ENCODE assay signal across 8 mouse cellular contexts in the genomic region with DNA sequence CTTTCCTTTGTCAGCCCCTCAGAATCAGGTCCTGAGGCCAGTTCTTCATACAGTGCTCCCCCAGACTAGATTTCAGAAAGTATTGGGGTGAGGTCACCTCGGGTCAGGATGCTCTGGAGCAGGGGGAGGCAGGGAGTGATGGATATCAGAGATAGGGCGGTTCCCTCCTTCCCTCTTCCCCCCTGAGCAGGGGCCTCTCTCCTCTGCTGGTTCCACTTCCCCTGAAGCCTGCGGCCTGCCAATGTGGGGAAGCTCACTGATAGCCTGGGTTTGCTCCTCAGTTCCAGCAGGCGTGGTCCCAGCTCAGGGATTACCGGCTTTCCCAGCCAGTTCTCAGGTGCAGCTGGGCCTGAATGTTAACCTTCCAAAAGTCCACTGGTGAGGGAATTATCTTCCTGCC. TPM values are rescaled to one million over a fixed set of nuclear protein-coding genes. Genes with fewer than 3 reads are reported as not detected.
DNase-seq lines count a peak whose midpoint lies in the region; ATAC-seq and TF ChIP-seq lines count a peak whose summit lies in the region.

No protein-coding gene starts in this region.

- H3K9me3 ChIP-seq in liver, embryonic 13.5 days (replicated peaks) = no peaks in the 10 kb centered on the region
- H3K9me3 ChIP-seq in stomach, postnatal 0 days (ENCODE audit: control insufficient read depth, low read length) = no peaks in the 10 kb centered on the region

- H3K4me3 ChIP-seq in layer of hippocampus, adult 2 months = peak overlapping the region; percentile 87; the same call in 1 of the 2 replicates
- peak overlapping the region; percentile 85 for H3K4me3 ChIP-seq in bone marrow macrophage, adult 2 months (ENCODE audit: insufficient read depth, low read length)
- H3K4me3 ChIP-seq in liver, embryonic 13.5 days (replicated peaks) = peak overlapping the region; percentile 87
- peak overlapping the region; percentile 71 for H3K4me3 ChIP-seq in stomach, postnatal 0 days (ENCODE audit: low read depth, low read length)

- H3K36me3 ChIP-seq in liver, embryonic 13.5 days = peaks cover 42% of the 10 kb centered on the region
- H3K36me3 ChIP-seq in stomach, postnatal 0 days (ENCODE audit: control insufficient read depth, insufficient read depth, low read length) = peaks cover 37% of the 10 kb centered on the region

- TF ChIP-seq CTCF in layer of hippocampus, adult 2 months (conservative IDR thresholded peaks at IDR 0.05) = no peak
- no peak for TF ChIP-seq CTCF in bone marrow macrophage, adult 2 months (IDR thresholded peaks at IDR 0.05; ENCODE audit: low read depth, low read length)
- no peak for TF ChIP-seq CTCF in stomach, postnatal 0 days (IDR thresholded peaks at IDR 0.05; ENCODE audit: low read depth)

- H3K27ac ChIP-seq in layer of hippocampus, adult 2 months = peak overlapping the region; percentile 99; the same call in 1 of the 2 replicates
- H3K27ac ChIP-seq in bone marrow macrophage, adult 2 months (ENCODE audit: insufficient read depth, low read depth, low read length) = peak overlapping the region; percentile 74
- H3K27ac ChIP-seq in liver, embryonic 13.5 days = peak overlapping the region; percentile 94
- H3K27ac ChIP-seq in stomach, postnatal 0 days (replicated peaks) = peak overlapping the region; percentile 45

- DNase-seq in layer of hippocampus, adult 2 months (ENCODE audit: low spot score in 2 of 2) = no peak
- no peak for DNase-seq in layer of hippocampus, adult 9-10 months (ENCODE audit: low spot score)
- DNase-seq in liver, embryonic 13.5 days = no peak
- DNase-seq in stomach, postnatal 0 days (ENCODE audit: low spot score) = peak; percentile 31
- no peak for DNase-seq in thymus, postnatal 10 days (ENCODE audit: low spot score in 2 of 2)
- DNase-seq in cerebellum, adult 18-20 months = no peak

- no peak for TF ChIP-seq EP300 in stomach, postnatal 0 days (optimal IDR thresholded peaks at IDR 0.05)

- WGBS in liver, embryonic 13.5 days (ENCODE audit: insufficient replicate concordance) = 5% methylated on average over 5 of the region's 5 CpGs
- WGBS in stomach, postnatal 0 days = 7% methylated on average over 5 of the region's 5 CpGs

- no peak for TF ChIP-seq POLR2A in bone marrow macrophage, adult 2 months (IDR thresholded peaks at IDR 0.05; ENCODE audit: borderline replicate concordance, low read depth, low read length)

- H3K4me1 ChIP-seq in bone marrow macrophage, adult 2 months (ENCODE audit: control insufficient read depth, insufficient read depth, low read length) = peaks cover 21% of the 10 kb centered on the region
- H3K4me1 ChIP-seq in liver, embryonic 13.5 days (replicated peaks) = peaks cover 57% of the 10 kb centered on the region
- peaks cover 22% of the 10 kb centered on the region for H3K4me1 ChIP-seq in stomach, postnatal 0 days (replicated peaks; ENCODE audit: control insufficient read depth, insufficient read depth)

- H3K4me2 ChIP-seq in liver, embryonic 13.5 days = peak overlapping the region; percentile 99
- peak overlapping the region; percentile 88 for H3K4me2 ChIP-seq in stomach, postnatal 0 days (replicated peaks; ENCODE audit: low read depth)

- H3K27me3 ChIP-seq in liver, embryonic 13.5 days = no peaks in the 10 kb centered on the region
- no peaks in the 10 kb centered on the region for H3K27me3 ChIP-seq in stomach, postnatal 0 days (ENCODE audit: control insufficient read depth, insufficient read depth, low read length)

- ATAC-seq in granulocyte monocyte progenitor cell, adult 5-6 weeks (replicated peaks; ENCODE audit: poor library complexity, severe bottlenecking) = peak; percentile 38
- ATAC-seq in liver, embryonic 13.5 days (ENCODE audit: low read depth) = no peak
- ATAC-seq in stomach, postnatal 0 days (ENCODE audit: low FRiP score, low TSS enrichment) = no peak

- peak overlapping the region; percentile 89 for H3K9ac ChIP-seq in liver, embryonic 13.5 days
- peak overlapping the region; percentile 76; the same call in 1 of the 2 replicates for H3K9ac ChIP-seq in stomach, postnatal 0 days (ENCODE audit: low read length)

RNA-seq across cellular contexts. Expression of a gene that starts 14.1 kb away (rescaled TPM):
- total RNA-seq in layer of hippocampus, adult 2 months (2021) = 10 to 100 TPM; 16.9 to 21.0 TPM
- 35.5 and 38.0 TPM in 2 replicates for polyA plus RNA-seq in bone marrow macrophage, adult 2 months (2012; ENCODE audit: insufficient read depth, insufficient read length, missing spikeins)
- 17.2 and 41.6 TPM in 2 replicates for total RNA-seq in granulocyte monocyte progenitor cell, adult 5-6 weeks (2014; fragmentation: Nextera tagmentation)
- 16.1 and 17.4 TPM in 2 replicates for total RNA-seq in granulocyte monocyte progenitor cell, adult 5-6 weeks (2017)
- 29.3 and 31.6 TPM in 2 replicates for polyA plus RNA-seq in liver, embryonic 13.5 days (2015; fragmentation: Nextera tagmentation; extraction: Ambion mirVana)
- 125 and 126 TPM in 2 replicates for polyA plus RNA-seq in stomach, postnatal 0 days (2015; fragmentation: Nextera tagmentation; extraction: Ambion mirVana)

RNA-seq across cellular contexts. Expression of a gene that starts 16.1 kb away (rescaled TPM):
- total RNA-seq in layer of hippocampus, adult 2 months (2021) = 100 to 1,000 TPM; 218 to 225 TPM
- polyA plus RNA-seq in bone marrow macrophage, adult 2 months (2012; ENCODE audit: insufficient read depth, insufficient read length, missing spikeins) = 251 and 272 TPM in 2 replicates
- total RNA-seq in granulocyte monocyte progenitor cell, adult 5-6 weeks (2014; fragmentation: Nextera tagmentation) = 130 and 136 TPM in 2 replicates
- 25.1 and 31.3 TPM in 2 replicates for total RNA-seq in granulocyte monocyte progenitor cell, adult 5-6 weeks (2017)
- polyA plus RNA-seq in liver, embryonic 13.5 days (2015; fragmentation: Nextera tagmentation; extraction: Ambion mirVana) = 9.7 and 10.4 TPM in 2 replicates
- polyA plus RNA-seq in stomach, postnatal 0 days (2015; fragmentation: Nextera tagmentation; extraction: Ambion mirVana) = 15.0 and 15.9 TPM in 2 replicates

RNA-seq across cellular contexts. Expression of a gene that starts 17.6 kb away (rescaled TPM):
- total RNA-seq in layer of hippocampus, adult 2 months (2021) = not detected
- not detected in 2 replicates for polyA plus RNA-seq in bone marrow macrophage, adult 2 months (2012; ENCODE audit: insufficient read depth, insufficient read length, missing spikeins)
- total RNA-seq in granulocyte monocyte progenitor cell, adult 5-6 weeks (2014; fragmentation: Nextera tagmentation) = not detected in 2 replicates
- not detected in 2 replicates for total RNA-seq in granulocyte monocyte progenitor cell, adult 5-6 weeks (2017)
- polyA plus RNA-seq in liver, embryonic 13.5 days (2015; fragmentation: Nextera tagmentation; extraction: Ambion mirVana) = not detected in 2 replicates
- polyA plus RNA-seq in stomach, postnatal 0 days (2015; fragmentation: Nextera tagmentation; extraction: Ambion mirVana) = 0.07 TPM in 1 of 2 replicates, not detected in the other

RNA-seq across cellular contexts. Expression of a gene that starts 22.3 kb away (rescaled TPM):
- total RNA-seq in layer of hippocampus, adult 2 months (2021) = 10 to 100 TPM; 27.4 to 27.8 TPM
- not detected in 2 replicates for polyA plus RNA-seq in bone marrow macrophage, adult 2 months (2012; ENCODE audit: insufficient read depth, insufficient read length, missing spikeins)
- not detected in 2 replicates for total RNA-seq in granulocyte monocyte progenitor cell, adult 5-6 weeks (2014; fragmentation: Nextera tagmentation)
- total RNA-seq in granulocyte monocyte progenitor cell, adult 5-6 weeks (2017) = not detected in 2 replicates
- 0.10 TPM in 1 of 2 replicates, not detected in the other for polyA plus RNA-seq in liver, embryonic 13.5 days (2015; fragmentation: Nextera tagmentation; extraction: Ambion mirVana)
- 0.67 and 1.1 TPM in 2 replicates for polyA plus RNA-seq in stomach, postnatal 0 days (2015; fragmentation: Nextera tagmentation; extraction: Ambion mirVana)

RNA-seq across cellular contexts. Expression of a gene that starts 33.1 kb away (rescaled TPM):
- total RNA-seq in layer of hippocampus, adult 2 months (2021) = 10 to 100 TPM; 40.3 to 45.1 TPM
- polyA plus RNA-seq in bone marrow macrophage, adult 2 months (2012; ENCODE audit: insufficient read depth, insufficient read length, missing spikeins) = 22.7 and 27.8 TPM in 2 replicates
- total RNA-seq in granulocyte monocyte progenitor cell, adult 5-6 weeks (2014; fragmentation: Nextera tagmentation) = 10.5 and 10.7 TPM in 2 replicates
- total RNA-seq in granulocyte monocyte progenitor cell, adult 5-6 weeks (2017) = 5.3 and 6.0 TPM in 2 replicates
- polyA plus RNA-seq in liver, embryonic 13.5 days (2015; fragmentation: Nextera tagmentation; extraction: Ambion mirVana) = 4.3 TPM in 2 replicates
- polyA plus RNA-seq in stomach, postnatal 0 days (2015; fragmentation: Nextera tagmentation; extraction: Ambion mirVana) = 8.1 and 8.8 TPM in 2 replicates

Comparison
In these comparisons a context has a peak if more than half of its experiments do, and no peak if none do; other contexts are left out.
1. H3K27ac ChIP-seq: peak in every context shown above with its lines; median percentile 99 in layer of hippocampus, adult 2 months; 94 in liver, embryonic 13.5 days; 74 in bone marrow macrophage, adult 2 months; 45 in stomach, postnatal 0 days.
2. RNA of a gene that starts 16.1 kb away (polyA plus RNA-seq): 251 to 272 TPM in bone marrow macrophage, adult 2 months; 15.0 to 15.9 TPM in stomach, postnatal 0 days and 9.7 to 10.4 TPM in liver, embryonic 13.5 days; every median in the first group is over 10 times any median in the second.
3. Peak in every context shown above with its lines, with median percentiles within 50 percentile points of each other: H3K4me3 ChIP-seq.